Mouse (Mus musculus) cerebral cortex, adult 2 months (tissue): Measurements from ENCODE around the gene 9330159F19Rik.

ENCODE experiments used
- WGBS: fragments of 180-500 bp; shearing (Covaris S2); methylation state at CpG from one replicate; pipeline ENCODE4 v1.1.7; 2018; 5-methylcytosine and 5-hydroxymethylcytosine counted together

Gene 9330159F19Rik

DNA sequence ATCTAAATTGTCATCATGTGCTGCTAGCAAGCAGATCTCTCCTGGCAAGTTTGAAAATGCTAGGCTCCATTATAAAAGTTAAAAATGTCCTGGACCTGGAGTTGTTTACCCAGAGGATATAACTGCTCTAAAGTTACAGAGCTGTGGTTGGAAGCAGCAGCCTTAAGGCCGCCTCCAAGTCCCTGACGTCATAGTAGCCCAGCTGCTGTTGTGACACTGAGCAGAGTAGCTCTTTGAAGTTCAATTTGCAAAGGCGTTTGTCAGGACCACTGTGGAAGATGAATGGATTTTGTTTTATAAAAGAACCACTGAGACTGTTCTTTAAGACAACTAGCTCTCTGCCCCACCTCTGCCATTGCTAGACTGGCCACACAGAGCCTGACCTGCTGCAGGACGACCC lies at the start of gene 9330159F19Rik:
TSS of gene 9330159F19Rik (plus strand) at position 154 of the 400 bp plus-strand sequence.
- 7% methylated on average over 4 of the region's 4 CpGs for WGBS

DNA sequence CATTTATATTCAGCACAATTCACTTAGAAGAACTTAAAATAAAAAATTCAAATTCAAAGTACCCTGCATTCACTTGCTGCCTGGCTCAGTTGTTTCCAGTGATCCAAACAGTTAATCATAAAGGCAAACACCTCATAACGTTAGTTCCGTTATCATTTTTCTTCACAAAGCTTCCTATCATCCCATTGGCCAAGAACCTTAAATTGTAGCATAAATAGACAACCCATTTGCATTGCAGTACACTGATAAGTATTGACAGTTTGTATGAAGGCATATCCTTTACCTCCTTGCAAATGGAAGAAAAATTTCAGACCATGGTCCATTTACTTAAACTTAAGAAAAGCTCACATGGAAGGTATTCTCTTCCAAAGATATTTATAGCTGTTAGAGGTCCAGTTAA lies 49.7 kb upstream of the 9330159F19Rik start:
- WGBS = 69% methylated on average over 2 of the region's 2 CpGs

DNA sequence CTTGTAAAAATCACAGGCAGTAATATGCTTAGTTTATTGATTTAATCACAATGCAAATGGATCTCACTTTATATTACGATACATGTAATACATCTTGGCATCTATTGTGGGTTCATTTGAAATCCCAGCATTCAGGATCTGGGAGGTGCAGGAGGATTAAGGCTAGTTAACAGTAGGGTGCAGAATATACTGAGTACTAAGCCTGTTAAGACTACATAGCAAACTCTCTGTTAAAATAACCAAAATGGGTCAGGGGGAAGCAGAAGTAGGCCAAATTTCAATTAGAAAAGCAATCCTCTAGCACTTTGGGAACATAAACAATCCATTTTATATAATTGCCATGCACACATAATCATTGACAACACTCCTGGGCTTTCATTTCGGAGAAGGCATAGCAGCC lies 37.6 kb upstream of the 9330159F19Rik start:
- 71% methylated on average over 2 of the region's 2 CpGs for WGBS

DNA sequence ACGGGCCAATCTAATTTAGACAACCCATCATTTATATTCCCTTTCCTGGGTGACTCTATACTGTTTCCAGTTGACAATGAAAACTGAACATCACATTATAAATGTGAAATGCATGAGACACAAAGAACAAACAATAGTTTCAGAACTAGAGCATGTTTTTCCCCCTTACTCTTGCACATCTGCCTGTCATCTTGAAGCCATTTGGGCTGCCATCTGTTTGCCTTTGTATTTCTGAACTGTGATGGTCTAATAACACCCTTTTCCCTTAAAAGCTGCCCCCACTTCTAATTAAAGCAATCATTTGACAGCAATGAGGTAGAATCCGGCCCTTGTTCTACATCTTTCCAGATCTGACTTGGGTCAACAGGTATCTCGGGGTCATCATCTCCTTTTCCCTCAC lies 35.8 kb upstream of the 9330159F19Rik start:
- WGBS = 67% methylated on average over 3 of the region's 3 CpGs

DNA sequence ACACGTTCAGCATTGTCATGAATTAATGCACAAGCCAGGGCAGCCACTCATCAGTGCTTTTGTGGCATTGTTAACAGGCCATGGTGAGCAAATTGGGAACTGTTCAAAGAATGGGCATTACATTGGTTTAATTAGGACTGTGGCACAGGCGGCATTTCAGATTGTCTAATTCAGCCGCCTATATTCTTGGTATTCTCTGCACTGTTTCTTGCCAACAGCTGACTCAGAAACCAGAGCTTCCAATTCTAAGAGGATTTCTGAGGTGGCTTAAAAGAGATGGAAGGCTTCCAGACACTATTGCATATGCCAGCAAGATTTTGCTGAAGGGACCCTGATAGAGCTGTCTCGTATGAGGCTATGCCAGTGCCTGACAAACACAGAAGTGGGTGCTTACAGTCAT lies 34.5 kb upstream of the 9330159F19Rik start:
- WGBS = 26% methylated on average over 4 of the region's 4 CpGs

DNA sequence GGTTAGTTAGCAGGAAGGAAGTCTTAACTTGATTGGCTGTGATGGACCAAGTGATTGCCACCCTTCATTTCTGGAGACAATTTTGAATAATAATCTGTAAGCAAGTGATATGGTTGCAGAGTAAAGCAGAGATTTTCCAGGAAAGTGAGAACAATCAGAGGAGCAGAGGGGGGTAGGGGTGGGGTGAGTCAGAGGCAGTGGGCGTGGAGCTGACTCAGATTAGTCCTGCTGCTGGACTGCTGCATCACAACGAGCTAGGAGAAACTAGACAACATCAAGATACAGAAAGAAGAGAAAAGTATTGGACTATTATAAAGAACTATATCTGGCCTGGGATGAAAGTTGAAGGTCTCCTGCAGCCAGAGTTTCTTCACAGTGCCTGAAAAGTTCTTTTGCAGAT lies 33.4 kb upstream of the 9330159F19Rik start:
- WGBS = 18% methylated on average over 2 of the region's 2 CpGs

DNA sequence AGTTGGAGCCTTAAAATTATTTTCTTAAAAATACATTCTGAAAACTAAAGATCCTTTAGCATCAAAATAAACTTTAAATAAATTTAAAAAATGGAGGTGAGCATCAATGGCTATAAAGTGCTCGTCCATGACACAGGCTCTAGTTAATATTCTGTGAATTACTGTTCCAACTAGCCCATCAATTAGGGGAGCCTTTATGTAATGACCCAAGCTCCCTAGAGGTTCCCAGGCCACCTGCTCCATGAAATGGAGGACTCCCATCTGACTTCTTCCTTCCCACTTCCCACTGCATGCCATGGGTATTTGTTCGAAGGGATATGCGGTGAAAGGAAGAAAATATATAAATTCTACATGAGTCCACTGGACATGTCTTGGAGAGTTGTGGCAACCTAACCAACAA lies 31.2 kb upstream of the 9330159F19Rik start:
- WGBS = 84% methylated on average over 3 of the region's 3 CpGs

DNA sequence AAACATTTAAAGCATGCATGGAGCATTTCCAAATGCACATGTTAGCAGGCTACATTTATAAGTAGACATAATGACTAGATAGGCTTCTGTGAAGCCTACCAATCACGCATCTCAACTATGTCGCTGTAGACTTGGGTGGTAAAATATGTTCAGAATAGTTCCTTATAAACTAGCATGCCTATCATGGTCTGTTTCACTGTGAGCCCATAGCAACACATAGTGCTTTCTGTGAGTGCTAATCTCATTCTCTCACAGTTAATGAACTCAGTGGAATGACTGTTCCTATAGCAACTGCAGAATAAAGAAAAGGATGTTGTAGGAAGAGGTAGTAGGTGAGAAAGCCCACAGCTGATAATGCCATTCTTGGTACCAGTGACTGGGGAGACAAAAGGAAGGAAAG lies 30.4 kb upstream of the 9330159F19Rik start:
- WGBS = 36% methylated on average over 2 of the region's 2 CpGs

DNA sequence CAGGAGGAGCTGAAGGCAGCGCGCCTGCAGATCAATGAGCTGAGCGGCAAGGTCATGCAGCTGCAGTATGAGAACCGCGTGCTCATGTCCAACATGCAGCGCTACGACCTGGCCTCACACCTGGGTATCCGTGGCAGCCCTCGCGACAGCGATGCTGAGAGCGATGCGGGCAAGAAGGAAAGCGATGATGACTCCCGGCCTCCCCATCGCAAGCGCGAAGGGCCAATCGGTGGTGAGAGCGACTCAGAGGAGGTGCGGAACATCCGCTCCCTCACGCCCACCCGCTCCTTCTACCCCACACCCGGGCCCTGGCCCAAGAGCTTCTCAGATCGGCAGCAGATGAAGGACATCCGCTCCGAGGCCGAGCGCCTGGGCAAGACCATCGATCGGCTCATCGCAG lies 14.6 kb upstream of the 9330159F19Rik start:
- 97% methylated on average over 33 of the region's 33 CpGs for WGBS

DNA sequence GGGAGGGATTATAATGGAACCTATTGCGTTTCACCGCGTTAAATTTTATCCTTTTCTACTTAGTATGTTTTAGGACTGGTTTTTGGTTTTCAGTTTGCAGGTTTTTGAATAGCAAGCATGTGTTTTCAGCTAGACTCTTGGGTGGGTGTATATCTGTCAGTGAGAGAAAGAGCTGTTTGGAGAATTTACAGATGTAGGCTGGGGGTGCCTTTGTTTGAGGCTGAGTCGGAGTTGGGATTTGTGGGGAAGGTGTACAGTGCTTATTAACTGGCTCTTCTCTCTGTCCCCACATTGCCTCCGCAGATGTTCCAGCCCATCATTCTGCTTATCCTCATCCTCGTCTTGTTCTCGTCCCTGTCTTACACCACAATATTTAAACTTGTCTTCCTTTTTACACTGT lies 12.8 kb upstream of the 9330159F19Rik start, which contains the start of gene Gm49353:
TSS of gene Gm49353 (plus strand) at position 313 of the 400 bp plus-strand sequence.
- 47% methylated on average over 7 of the region's 7 CpGs for WGBS

DNA sequence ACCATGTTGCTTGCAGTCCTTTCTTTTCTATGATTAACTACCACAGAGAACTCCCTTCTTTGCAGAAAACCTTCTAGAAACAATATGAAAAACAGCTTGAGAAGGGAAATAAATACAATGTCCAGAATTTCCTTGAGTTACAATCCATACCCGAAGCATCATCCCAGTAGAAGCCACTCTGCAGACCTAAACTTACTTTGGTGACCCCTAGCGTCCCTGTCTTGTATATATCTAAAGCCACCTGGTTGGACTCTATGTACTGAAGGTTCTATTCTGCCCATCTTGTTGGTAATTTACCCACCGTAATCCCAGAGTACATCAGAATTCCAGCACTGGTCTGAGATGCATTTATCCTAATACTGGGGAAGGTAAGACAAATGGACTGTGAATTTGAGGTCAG lies 11.6 kb upstream of the 9330159F19Rik start:
- WGBS = 61% methylated on average over 3 of the region's 3 CpGs

DNA sequence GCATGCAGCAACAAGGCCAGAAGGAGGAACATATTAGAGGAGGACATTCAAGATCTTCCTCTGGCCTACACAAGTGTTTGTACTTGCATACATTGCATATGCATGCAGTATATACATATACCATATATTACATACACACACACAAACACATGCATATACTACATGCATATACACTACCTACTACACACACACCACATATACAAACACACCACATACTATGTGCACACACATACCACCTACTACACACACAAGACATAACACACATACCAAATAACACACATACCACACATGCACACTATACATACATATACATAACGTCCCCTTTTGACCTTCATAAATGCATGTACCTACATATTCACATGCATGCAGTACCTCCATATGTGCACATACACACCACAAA lies 10.8 kb upstream of the 9330159F19Rik start:
- WGBS = 88% methylated on average over 1 of the region's 1 CpGs

DNA sequence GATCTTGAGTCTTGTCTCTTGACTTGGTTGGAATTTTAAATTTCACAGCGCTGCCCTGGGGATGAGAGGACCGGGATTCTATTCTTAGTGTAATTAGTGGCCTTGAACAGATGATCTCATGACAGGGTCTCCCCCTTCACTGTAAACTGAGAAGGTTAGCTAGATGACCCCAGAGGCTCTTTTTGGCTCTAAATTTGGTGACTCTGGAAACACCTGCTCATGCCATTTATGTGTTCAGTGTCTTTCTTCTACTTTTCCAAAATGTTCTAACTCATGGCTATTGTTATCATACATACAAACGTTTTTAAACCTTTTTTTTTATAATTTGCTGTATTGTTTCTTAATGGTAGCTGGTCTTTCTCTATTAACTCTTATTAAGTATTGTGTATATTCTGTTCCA lies 2.7 kb upstream of the 9330159F19Rik start:
- 55% methylated on average over 3 of the region's 3 CpGs for WGBS

DNA sequence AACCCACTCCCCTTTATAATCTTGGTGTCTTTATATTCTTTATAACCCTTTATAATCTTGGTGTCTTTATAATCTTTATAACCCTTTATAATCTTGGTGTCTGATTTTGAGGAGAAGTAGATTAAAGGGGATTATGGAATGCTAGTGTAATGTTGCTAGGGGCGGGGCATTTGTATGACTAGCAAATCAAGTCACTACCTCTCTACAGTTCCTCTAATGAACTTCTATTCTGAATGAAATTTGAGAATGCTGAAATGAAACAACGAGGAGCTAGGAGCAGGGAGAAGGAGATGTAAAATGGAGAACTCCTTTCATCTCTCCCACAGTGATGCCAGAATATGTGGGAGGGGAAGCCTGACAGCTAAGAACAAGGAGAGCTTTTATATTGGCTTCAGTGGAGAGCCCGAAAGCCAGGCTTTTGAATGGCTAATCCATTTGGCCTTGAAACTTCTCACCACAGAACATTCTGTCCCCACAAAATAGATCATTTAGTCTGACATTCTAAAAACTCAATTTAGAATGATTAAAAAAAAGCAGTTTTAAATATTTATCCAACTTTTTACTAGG lies 2.2 kb downstream of the 9330159F19Rik start:
- WGBS = 20% methylated on average over 3 of the region's 3 CpGs

DNA sequence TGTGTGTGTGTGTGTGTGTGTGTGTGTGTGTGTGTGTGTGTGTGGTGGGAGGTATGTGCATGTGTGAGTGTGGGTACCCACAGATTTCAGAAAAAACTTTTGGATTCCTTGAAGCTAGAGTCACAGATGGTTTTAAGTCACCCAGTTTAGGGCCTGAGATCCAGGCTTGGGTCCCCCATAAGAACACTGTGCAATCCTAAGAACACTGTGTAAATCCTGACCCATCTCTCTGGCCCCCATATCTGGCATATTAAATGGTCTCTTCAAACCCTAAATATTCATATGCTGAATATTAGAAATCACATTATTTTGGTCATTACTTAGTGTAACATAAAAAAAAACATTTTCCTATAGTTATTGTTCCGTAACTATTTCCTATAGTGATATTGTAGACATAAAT lies 5.6 kb downstream of the 9330159F19Rik start:
- 86% methylated on average over 1 of the region's 1 CpGs for WGBS

DNA sequence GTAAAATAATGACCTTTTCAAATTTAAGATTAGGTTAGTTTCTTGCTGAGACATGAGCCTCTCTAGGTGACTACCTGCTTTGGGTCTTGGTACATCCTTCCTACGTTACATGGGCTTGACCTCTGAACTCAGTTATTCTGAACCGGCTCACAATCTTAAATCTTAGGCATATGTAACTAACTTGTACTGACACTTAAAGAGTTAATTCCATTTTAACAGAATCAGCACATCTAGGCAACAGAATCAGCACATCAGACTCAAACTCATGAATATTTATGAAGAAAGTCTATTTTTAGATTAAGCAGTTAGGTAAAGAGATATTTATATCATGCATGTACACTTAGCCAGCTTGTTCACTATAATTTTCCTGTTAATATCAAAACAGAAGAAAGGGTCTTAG lies 6.0 kb downstream of the 9330159F19Rik start:
- 56% methylated on average over 2 of the region's 2 CpGs for WGBS

DNA sequence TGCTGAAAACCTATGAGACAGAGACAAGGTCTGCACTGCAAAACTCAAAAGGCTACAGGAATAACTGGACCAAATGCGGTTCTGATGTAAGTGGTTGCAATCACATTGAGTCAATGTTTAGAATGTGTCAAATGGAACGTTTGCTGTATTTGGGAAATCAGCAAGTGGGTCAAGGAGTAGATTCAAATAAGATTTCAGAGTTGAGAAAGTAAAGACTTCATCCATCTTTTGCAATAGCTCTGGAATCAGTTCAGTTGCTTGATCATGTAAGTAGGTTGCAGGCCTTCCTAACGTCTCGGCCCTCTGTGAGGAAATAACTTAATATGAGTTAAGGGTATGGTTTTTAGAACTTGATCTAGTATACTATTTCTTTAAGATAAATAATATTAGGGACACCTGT lies 13.9 kb downstream of the 9330159F19Rik start:
- 70% methylated on average over 4 of the region's 4 CpGs for WGBS

DNA sequence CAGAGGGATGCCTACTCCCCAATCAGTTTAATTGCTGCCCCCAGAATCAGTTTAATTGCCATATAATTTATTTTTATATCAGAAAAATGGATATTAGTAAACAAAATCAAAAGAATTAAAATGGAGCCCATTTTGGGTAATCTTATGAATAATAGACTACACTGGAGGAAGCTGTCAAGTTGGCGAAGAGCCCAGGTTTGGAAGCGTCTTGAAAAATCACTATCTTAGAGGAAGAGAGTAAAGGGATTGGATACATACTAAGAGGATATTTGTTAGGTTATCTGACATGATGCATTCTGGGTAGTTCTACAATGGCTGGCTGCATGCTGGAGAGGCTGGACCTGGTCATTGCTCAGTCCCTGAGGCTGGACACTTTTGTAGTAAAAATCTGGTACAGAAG lies 19.8 kb downstream of the 9330159F19Rik start:
- WGBS = 54% methylated on average over 2 of the region's 2 CpGs
